Mouse (Mus musculus): ENCODE results near the gene Afm. TPM values are rescaled to one million over a fixed set of nuclear protein-coding genes. Genes with fewer than 3 reads are reported as not detected.

The Afm gene
- polyA plus RNA-seq, 1 experiment from 2014 or later, result not detected

- H3K4me2 ChIP-seq (replicated peaks), result no peak overlapping the region
- H3K4me3 ChIP-seq, result no peak overlapping the region
- ATAC-seq (ENCODE audit: low FRiP score, low read depth), result no peak
- no peaks in the 10 kb centered on the region for H3K36me3 ChIP-seq
- 93% methylated on average over 11 of the region's 11 CpGs for WGBS
- H3K9ac ChIP-seq (replicated peaks), result no peak overlapping the region
- H3K27me3 ChIP-seq, result no peaks in the 10 kb centered on the region
- H3K27ac ChIP-seq (replicated peaks), result no peak overlapping the region
- no peaks in the 10 kb centered on the region for H3K4me1 ChIP-seq
- no peaks in the 10 kb centered on the region for H3K9me3 ChIP-seq
These were observed 43.1 kb downstream of the Afm start for GRCm38 (mm10) chr5:90561721-90562275.

- Histone ChIP-seq H3K36me3 (no peaks in the 10 kb centered on the region), H3K27me3 (no peaks in the 10 kb centered on the region), H3K9ac (replicated peaks) (no peak overlapping the region), H3K27ac (replicated peaks) (no peak overlapping the region), H3K4me1 (no peaks in the 10 kb centered on the region), H3K9me3 (no peaks in the 10 kb centered on the region), H3K4me2 (replicated peaks) (no peak overlapping the region), H3K4me3 (no peak overlapping the region)
- WGBS, result 87% methylated on average over 4 of the region's 4 CpGs
- ATAC-seq (ENCODE audit: low FRiP score, low read depth), result no peak
These were observed 44.1 kb downstream of the Afm start for GRCm38 (mm10) chr5:90562880-90563279.

- 88% methylated on average over 4 of the region's 4 CpGs for WGBS
- Histone ChIP-seq H3K9ac (replicated peaks) (no peak overlapping the region), H3K27me3 (no peaks in the 10 kb centered on the region)
These were observed 45.4 kb downstream of the Afm start for GRCm38 (mm10) chr5:90564161-90564560.

GRCm38 (mm10) chr5:90565205-90565604 lies 46.5 kb downstream of the Afm start:
- Histone ChIP-seq H3K36me3 (no peaks in the 10 kb centered on the region), H3K9ac (replicated peaks) (no peak overlapping the region), H3K27me3 (no peaks in the 10 kb centered on the region), H3K27ac (replicated peaks) (no peak overlapping the region), H3K9me3 (no peaks in the 10 kb centered on the region), H3K4me3 (no peak overlapping the region), H3K4me1 (no peaks in the 10 kb centered on the region), H3K4me2 (replicated peaks) (no peak overlapping the region)
- WGBS, result 84% methylated on average over 6 of the region's 6 CpGs
- no peak for ATAC-seq (ENCODE audit: low FRiP score, low read depth)

More at GRCm38 (mm10) chr5:90564161-90564560, 45.4 kb downstream of the Afm start:
- H3K4me3 ChIP-seq, result no peak overlapping the region
- no peaks in the 10 kb centered on the region for H3K4me1 ChIP-seq
- H3K36me3 ChIP-seq, result no peaks in the 10 kb centered on the region
- no peak overlapping the region for H3K27ac ChIP-seq (replicated peaks)
- H3K4me2 ChIP-seq (replicated peaks), result no peak overlapping the region
- H3K9me3 ChIP-seq, result no peaks in the 10 kb centered on the region
- no peak for ATAC-seq (ENCODE audit: low FRiP score, low read depth)

- ATAC-seq (ENCODE audit: low FRiP score, low read depth), result no peak
- WGBS, result 84% methylated on average over 5 of the region's 5 CpGs
- Histone ChIP-seq H3K27me3 (no peaks in the 10 kb centered on the region), H3K4me2 (replicated peaks) (no peak overlapping the region), H3K4me1 (no peaks in the 10 kb centered on the region), H3K27ac (replicated peaks) (no peak overlapping the region), H3K4me3 (no peak overlapping the region), H3K36me3 (no peaks in the 10 kb centered on the region), H3K9me3 (no peaks in the 10 kb centered on the region), H3K9ac (replicated peaks) (no peak overlapping the region)
These were observed 49.1 kb downstream of the Afm start for GRCm38 (mm10) chr5:90567788-90568187.

GRCm38 (mm10) chr5:90568338-90568737 lies 49.6 kb downstream of the Afm start:
- no peaks in the 10 kb centered on the region for H3K36me3 ChIP-seq
- H3K27me3 ChIP-seq, result no peaks in the 10 kb centered on the region
- no peaks in the 10 kb centered on the region for H3K4me1 ChIP-seq
- no peak overlapping the region for H3K4me3 ChIP-seq
- H3K9me3 ChIP-seq, result no peaks in the 10 kb centered on the region
- no peak for ATAC-seq (ENCODE audit: low FRiP score, low read depth)
- no peak overlapping the region for H3K27ac ChIP-seq (replicated peaks)
- no peak overlapping the region for H3K9ac ChIP-seq (replicated peaks)
- H3K4me2 ChIP-seq (replicated peaks), result no peak overlapping the region

- H3K27ac ChIP-seq (replicated peaks), result no peak overlapping the region
- WGBS, result 48% methylated on average over 3 of the region's 3 CpGs
- no peaks in the 10 kb centered on the region for H3K27me3 ChIP-seq
- no peak overlapping the region for H3K4me3 ChIP-seq
- H3K36me3 ChIP-seq, result no peaks in the 10 kb centered on the region
- H3K4me2 ChIP-seq (replicated peaks), result no peak overlapping the region
- no peaks in the 10 kb centered on the region for H3K4me1 ChIP-seq
- H3K9me3 ChIP-seq, result no peaks in the 10 kb centered on the region
- H3K9ac ChIP-seq (replicated peaks), result no peak overlapping the region
- ATAC-seq (ENCODE audit: low FRiP score, low read depth), result no peak
These were observed 52.5 kb downstream of the Afm start for GRCm38 (mm10) chr5:90571216-90571615.

GRCm38 (mm10) chr5:90577751-90578150 lies 59.0 kb downstream of the Afm start:
- no peaks in the 10 kb centered on the region for H3K9me3 ChIP-seq
- 88% methylated on average over 9 of the region's 9 CpGs for WGBS
- H3K4me1 ChIP-seq, result no peaks in the 10 kb centered on the region
- H3K36me3 ChIP-seq, result no peaks in the 10 kb centered on the region
- no peak overlapping the region for H3K4me2 ChIP-seq (replicated peaks)
- no peak overlapping the region for H3K9ac ChIP-seq (replicated peaks)
- no peak overlapping the region for H3K4me3 ChIP-seq
- no peak for ATAC-seq (ENCODE audit: low FRiP score, low read depth)
- no peak overlapping the region for H3K27ac ChIP-seq (replicated peaks)
- H3K27me3 ChIP-seq, result no peaks in the 10 kb centered on the region

GRCm38 (mm10) chr5:90579556-90579955 lies 60.8 kb downstream of the Afm start:
- H3K4me2 ChIP-seq (replicated peaks), result no peak overlapping the region
- WGBS, result 92% methylated on average over 9 of the region's 9 CpGs
- H3K9ac ChIP-seq (replicated peaks), result no peak overlapping the region
- H3K27ac ChIP-seq (replicated peaks), result no peak overlapping the region
- no peaks in the 10 kb centered on the region for H3K9me3 ChIP-seq
- ATAC-seq (ENCODE audit: low FRiP score, low read depth), result no peak
- H3K36me3 ChIP-seq, result no peaks in the 10 kb centered on the region
- H3K4me3 ChIP-seq, result no peak overlapping the region
- H3K27me3 ChIP-seq, result no peaks in the 10 kb centered on the region
- H3K4me1 ChIP-seq, result no peaks in the 10 kb centered on the region

GRCm38 (mm10) chr5:90582179-90582578 lies 63.4 kb downstream of the Afm start:
- WGBS, result 89% methylated on average over 6 of the region's 6 CpGs
- no peaks in the 10 kb centered on the region for H3K4me1 ChIP-seq
- no peak overlapping the region for H3K4me2 ChIP-seq (replicated peaks)
- no peaks in the 10 kb centered on the region for H3K36me3 ChIP-seq
- H3K27me3 ChIP-seq, result no peaks in the 10 kb centered on the region
- ATAC-seq (ENCODE audit: low FRiP score, low read depth), result no peak
- H3K27ac ChIP-seq (replicated peaks), result no peak overlapping the region
- no peak overlapping the region for H3K4me3 ChIP-seq
- H3K9ac ChIP-seq (replicated peaks), result no peak overlapping the region
- H3K9me3 ChIP-seq, result no peaks in the 10 kb centered on the region

- no peak overlapping the region for H3K27ac ChIP-seq (replicated peaks)
- H3K27me3 ChIP-seq, result no peaks in the 10 kb centered on the region
- no peaks in the 10 kb centered on the region for H3K9me3 ChIP-seq
- H3K36me3 ChIP-seq, result no peaks in the 10 kb centered on the region
- no peak overlapping the region for H3K4me3 ChIP-seq
- WGBS, result 83% methylated on average over 7 of the region's 7 CpGs
- H3K4me1 ChIP-seq, result no peaks in the 10 kb centered on the region
- no peak for ATAC-seq (ENCODE audit: low FRiP score, low read depth)
- no peak overlapping the region for H3K9ac ChIP-seq (replicated peaks)
- no peak overlapping the region for H3K4me2 ChIP-seq (replicated peaks)
These were observed 66.1 kb downstream of the Afm start for GRCm38 (mm10) chr5:90584799-90585198.

GRCm38 (mm10) chr5:90586511-90586910 lies 67.8 kb downstream of the Afm start:
- Histone ChIP-seq H3K9me3 (no peaks in the 10 kb centered on the region), H3K4me2 (replicated peaks) (no peak overlapping the region), H3K27me3 (no peaks in the 10 kb centered on the region), H3K27ac (replicated peaks) (no peak overlapping the region), H3K9ac (replicated peaks) (no peak overlapping the region), H3K4me3 (no peak overlapping the region), H3K4me1 (no peaks in the 10 kb centered on the region), H3K36me3 (no peaks in the 10 kb centered on the region)
- no peak for ATAC-seq (ENCODE audit: low FRiP score, low read depth)
- 89% methylated on average over 5 of the region's 5 CpGs for WGBS

GRCm38 (mm10) chr5:90588104-90588503 lies 69.4 kb downstream of the Afm start:
- WGBS, result 92% methylated on average over 5 of the region's 5 CpGs
- H3K9ac ChIP-seq (replicated peaks), result no peak overlapping the region
- H3K27me3 ChIP-seq, result no peaks in the 10 kb centered on the region
- no peaks in the 10 kb centered on the region for H3K36me3 ChIP-seq
- H3K4me2 ChIP-seq (replicated peaks), result no peak overlapping the region
- no peaks in the 10 kb centered on the region for H3K4me1 ChIP-seq
- ATAC-seq (ENCODE audit: low FRiP score, low read depth), result no peak
- H3K27ac ChIP-seq (replicated peaks), result no peak overlapping the region
- H3K4me3 ChIP-seq, result no peak overlapping the region
- H3K9me3 ChIP-seq, result no peaks in the 10 kb centered on the region

All from midbrain, embryonic 12.5 days (tissue).